Mouse (Mus musculus): ENCODE results near the gene Bmi1. TPM values are rescaled to one million over a fixed set of nuclear protein-coding genes. Genes with fewer than 3 reads are reported as not detected.

The Bmi1 gene
- total RNA-seq, 1 experiment from 2014 or later = 31.9 TPM

DNA sequence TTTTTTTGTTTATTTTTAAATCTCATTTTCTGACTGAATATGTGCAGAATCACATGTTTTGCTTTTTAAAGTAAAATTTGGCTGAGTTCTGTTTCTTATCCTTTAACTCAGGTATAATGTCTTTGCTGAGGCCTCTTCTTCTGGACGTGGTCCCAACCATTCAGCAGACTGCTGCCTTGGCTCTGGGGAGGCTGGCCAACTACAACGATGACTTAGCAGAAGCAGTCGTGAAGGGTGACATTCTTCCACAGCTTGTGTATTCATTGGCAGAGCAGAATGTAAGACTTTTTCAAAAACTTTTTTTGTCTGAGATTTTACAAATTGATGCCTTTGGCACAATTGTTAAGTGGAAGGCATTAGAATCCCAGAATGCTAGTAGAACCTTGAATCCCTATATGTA, 33.5 kb downstream of the Bmi1 start:
- no peak for ATAC-seq (ENCODE audit: extremely low read depth, insufficient number of reproducible peaks, low FRiP score, poor library complexity, severe bottlenecking)

DNA sequence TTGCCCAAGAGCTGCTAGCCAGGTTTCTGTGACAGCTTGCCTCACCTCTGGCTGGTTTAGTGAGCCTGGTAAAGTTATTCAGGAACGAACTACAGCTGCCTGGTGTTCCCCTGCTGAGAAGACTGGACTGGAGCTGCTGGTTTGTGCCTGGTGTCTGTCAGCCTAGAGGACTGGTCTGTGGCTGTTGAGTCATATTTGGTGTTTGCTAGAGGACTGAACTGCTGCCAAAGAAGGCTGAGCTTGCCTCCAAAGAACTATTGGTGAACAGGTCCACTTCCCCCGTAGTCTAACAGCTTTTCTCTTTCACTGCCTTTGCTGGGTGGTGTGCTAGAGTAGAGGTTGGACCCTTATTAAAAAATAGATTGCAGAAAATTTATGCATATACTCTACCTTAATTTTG, 36.3 kb downstream of the Bmi1 start:
- no peak for ATAC-seq (ENCODE audit: extremely low read depth, insufficient number of reproducible peaks, low FRiP score, poor library complexity, severe bottlenecking)

DNA sequence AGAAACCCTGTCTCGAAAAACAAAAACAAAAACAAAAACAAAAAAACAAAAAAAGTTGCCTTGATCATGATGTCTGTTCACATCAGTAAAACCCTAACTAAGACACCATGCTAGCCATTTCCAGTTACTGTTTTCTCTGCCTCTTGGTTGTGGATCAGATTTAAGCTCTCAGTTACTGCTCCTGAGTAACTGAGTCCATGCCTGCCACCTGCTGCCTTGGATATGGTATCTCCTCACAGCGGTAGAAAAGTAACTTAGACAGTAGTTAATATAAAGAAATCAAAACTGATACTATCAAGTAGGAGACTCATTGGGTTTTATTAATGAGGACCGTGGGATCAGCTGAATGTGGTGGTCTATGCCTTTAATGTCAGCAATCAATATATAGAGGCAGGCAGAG, 37.5 kb downstream of the Bmi1 start:
- no peak for ATAC-seq (ENCODE audit: extremely low read depth, insufficient number of reproducible peaks, low FRiP score, poor library complexity, severe bottlenecking)

DNA sequence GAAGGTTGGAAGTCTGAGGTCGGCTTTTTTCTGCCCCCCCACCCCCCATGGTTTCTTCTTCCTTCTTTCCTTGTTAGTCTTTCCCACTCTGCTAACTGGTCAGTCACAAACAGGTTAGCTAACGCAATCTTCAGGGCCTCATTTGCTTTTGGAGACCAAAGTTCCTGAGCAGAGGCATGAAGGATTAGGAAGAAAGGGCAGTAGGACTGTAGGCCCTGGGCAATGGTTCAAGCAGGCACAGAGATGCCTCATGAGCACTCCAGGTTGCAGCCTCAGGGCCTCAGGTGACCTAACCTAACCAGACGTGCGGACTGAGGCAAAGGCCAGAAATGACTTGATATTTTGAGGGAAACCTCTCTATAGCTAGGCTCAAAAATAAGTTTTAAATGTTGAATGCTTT, 41.7 kb downstream of the Bmi1 start:
- ATAC-seq (ENCODE audit: extremely low read depth, insufficient number of reproducible peaks, low FRiP score, poor library complexity, severe bottlenecking) = no peak

- ATAC-seq (ENCODE audit: extremely low read depth, insufficient number of reproducible peaks, low FRiP score, poor library complexity, severe bottlenecking) = no peak
Observed at GRCm38 (mm10) chr2:18722208-18722830, 45.5 kb downstream of the Bmi1 start.

GRCm38 (mm10) chr2:18724462-18724861, 47.6 kb downstream of the Bmi1 start:
- ATAC-seq (ENCODE audit: extremely low read depth, insufficient number of reproducible peaks, low FRiP score, poor library complexity, severe bottlenecking) = no peak

GRCm38 (mm10) chr2:18725880-18726279, 49.1 kb downstream of the Bmi1 start:
- no peak for ATAC-seq (ENCODE audit: extremely low read depth, insufficient number of reproducible peaks, low FRiP score, poor library complexity, severe bottlenecking)

DNA sequence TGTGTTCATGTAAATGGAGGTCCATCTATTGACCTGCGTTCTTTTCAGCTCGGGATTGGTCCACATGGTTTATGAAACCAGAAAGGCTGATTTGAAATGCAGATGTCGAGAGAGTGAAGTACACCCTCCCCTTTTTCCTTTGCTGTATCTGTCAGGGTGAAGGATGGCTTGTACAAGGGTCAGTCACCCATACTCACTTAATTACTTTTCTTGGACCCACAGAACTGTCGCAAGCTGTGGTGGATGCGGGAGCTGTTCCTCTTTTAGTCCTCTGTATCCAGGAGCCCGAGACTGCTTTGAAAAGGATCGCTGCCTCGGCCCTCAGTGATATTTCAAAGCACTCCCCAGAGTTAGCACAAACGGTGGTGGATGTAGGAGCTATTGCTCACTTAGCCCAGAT, 54.9 kb downstream of the Bmi1 start:
- ATAC-seq (ENCODE audit: extremely low read depth, insufficient number of reproducible peaks, low FRiP score, poor library complexity, severe bottlenecking) = no peak

DNA sequence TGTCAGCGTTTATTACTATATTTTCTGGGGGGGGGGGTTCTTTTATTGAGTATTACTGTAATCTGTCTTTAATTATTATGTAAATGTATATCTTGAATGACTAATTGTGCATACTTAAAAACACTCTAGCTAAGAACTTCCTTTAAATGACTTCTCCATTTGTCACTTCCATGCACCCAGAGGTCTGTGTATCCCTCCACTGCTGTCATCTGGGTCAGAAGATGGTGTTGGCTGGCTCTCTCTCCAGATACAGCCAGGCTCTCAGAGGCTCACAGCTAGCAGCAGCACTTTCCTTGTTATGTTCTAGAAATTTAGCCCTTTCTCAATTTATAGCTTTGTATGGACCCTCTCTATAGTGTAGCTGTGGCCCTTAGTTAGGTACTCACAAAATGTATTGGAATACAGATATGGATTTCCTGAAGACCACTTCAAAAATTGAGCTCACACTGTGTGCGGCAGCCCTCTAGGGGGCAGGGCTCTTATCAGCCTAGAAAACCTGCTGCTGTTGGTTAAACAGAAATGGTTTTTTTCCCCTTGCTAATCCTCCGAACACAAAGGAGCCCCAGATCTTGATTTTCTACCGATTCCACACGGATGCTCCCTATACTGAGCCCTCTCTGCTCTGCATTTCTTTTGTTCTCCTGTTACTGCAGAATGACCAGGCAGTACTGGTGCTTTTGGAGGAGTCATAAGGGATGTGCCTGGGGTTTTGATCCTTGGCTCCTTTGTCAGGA, 57.7 kb downstream of the Bmi1 start:
- no peak for ATAC-seq (ENCODE audit: extremely low read depth, insufficient number of reproducible peaks, low FRiP score, poor library complexity, severe bottlenecking)

Other genes starting within 250 kb of the Bmi1 start
- 130 and 143 TPM in 2 replicates for gene Commd3, start 4.6 kb upstream of the Bmi1 start, total RNA-seq (2017)
- not detected in 2 replicates for gene Spag6, start 17.0 kb downstream of the Bmi1 start, total RNA-seq (2017)

All from neutrophil, adult 5-6 weeks (primary cell).